Mouse (Mus musculus): ENCODE measurements around the gene Prn. TPM values are rescaled to one million over a fixed set of nuclear protein-coding genes. Genes with fewer than 3 reads are reported as not detected.

Prn gene
- polyA plus RNA-seq, 1 experiment: not detected

DNA sequence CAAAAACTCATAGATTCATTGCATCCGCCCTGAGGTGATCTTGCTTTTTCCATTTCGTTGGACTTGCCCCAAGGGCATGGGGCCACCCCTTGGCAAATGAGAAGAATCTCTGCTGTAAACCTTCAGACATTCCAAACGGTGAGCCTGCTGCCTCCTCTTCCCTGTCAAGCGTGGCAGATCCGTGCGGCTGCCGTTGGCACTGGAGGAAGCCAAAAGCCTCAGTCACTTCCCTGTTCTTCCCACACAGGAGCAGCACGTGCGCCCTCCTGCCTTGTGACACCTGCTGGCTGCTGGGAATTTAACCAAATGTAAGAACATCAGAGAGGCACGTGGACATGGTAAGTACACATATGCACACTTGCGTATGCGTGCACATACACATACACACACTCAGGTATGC, 86.0 kb downstream of the Prn start:
- no peak for DNase-seq (ENCODE audit: low spot score)

DNA sequence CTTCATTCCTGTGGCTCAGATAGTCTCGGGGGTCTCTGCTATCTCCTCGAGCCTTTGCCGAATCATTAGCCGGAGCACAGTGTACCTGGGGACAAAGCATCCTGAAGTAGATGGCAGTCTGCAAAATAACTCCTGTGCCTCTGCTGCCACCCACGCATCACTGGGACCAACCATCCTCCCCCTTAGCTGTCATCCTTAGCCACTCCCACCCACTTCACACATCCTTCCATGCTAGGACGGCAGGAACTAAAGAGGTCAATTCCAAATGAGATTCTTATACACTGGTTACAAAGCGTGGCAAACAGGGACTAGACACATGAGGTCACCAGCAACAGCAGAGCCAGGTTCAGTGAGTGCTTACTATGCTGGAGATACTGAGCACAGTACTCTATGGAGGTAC, 86.6 kb downstream of the Prn start:
- no peak for DNase-seq (ENCODE audit: low spot score)

DNA sequence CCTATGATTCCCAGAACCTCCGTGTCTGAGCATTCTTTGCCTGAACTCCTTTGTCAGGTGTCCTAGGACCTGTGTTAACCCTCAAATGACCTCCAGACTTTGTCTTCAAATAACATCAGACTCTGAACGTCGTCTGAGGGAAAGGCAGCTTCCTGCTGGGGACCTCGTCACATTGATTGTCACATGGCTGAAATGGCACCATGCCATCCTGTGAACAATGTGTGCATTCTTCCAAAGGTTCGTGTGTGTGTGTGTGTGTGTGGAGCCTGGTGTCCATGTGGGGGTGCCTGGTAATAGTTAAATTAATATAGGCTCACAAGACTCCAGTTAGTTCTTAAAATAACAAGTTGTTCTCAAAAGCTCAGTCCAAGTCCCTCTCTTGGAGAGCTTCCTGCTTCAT, 87.6 kb downstream of the Prn start:
- DNase-seq (ENCODE audit: low spot score): no peak

DNA sequence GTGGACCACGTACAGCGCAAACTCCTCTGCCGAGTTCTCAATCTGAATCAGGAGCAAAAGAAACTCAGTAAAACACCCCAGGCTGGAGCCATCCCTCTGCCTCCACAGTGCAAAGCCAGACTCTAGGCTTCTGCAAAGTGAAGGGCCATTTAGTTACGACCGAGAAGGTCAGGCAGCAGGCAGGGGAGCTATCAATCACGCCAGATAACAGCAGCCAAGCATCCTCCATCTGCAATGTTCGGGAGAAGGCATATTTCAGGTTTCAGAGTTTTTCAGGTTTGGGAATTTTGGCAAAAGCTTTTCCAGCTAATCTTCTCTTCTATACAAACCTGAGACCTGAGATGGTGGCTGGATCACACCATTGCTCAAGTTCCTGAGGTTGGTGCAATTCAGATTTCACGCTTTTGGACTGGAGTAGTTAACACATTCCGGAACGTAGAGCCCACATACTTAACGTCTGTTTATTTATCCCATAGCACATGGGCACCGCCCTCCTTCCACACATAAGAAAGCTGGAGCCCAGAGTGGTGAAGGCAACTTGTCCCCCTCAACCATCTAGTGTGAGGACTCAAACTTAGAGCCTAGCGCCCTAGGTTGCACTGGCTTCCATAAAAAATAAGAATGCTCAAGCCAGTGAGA, 92.1 kb downstream of the Prn start:
- no peak for DNase-seq (ENCODE audit: low spot score)

DNA sequence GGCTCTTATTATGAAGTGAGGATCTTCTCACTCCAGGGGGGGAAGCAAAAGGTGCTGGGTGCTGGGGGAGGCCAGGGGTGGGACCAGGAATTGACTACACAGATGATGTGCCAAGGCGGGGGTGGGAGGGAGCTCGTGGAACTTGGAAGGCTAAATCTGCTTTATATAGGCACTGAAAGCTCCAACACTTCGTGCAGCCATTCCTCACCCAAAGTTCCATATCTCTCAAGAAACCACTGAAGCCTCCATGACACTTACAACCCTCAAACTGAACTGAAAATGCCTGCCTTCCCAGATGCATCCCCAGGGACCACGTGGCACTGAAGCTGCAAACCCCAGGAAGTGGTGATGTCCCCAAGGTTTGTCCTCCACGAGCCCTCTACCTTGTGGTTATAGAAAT, 94.2 kb downstream of the Prn start:
- DNase-seq (ENCODE audit: low spot score): no peak

DNA sequence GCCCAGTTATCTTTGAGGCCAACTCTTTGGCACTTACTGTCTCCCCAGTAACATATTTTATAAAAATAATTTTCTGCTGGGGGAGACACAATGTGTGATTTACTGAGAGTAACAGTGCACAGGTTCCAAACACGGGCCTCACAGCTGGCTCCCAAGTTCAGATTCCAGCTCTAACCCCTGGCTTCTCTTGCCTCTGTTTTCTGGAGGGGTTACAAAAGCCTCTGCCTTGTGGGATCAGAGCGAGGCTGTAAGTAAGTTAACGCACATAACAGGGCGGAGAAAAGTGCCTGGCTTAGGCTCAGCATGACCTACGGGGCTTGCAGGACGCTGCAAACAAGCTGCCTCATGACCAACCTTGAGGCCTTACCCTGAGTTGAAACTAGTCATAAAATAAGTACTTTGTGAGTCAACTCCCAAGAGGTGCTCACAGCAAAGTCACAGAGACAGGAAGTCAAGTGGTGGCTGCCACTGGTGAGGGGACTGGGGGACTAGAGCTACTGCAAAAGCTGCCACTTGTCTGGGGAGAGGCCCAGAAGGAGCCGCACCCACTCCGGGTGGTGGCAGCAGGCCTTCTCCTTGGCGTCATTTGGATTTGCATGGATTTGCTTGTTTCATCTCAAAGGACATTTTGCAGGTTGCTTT, 94.9 kb downstream of the Prn start:
- DNase-seq (ENCODE audit: low spot score): no peak

DNA sequence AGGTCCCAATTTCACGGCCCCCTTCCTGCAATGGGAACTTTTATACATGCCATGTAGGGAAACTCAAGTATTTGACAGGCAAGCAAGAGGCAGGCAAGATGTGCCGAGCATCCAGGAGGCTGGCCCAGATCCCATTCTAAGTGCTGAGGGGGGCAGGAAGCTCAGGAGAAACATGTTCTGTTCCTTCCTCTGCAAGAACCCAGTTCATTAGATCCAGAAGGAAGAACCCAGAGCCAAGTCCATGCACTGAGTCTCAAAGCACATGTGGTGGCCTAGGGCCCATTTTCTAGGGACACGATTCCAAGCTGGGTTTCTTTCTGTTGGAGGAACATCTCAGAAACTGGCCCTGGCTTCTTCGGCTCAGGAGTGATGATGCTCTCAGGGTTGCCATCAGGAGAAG, 95.7 kb downstream of the Prn start:
- DNase-seq (ENCODE audit: low spot score): no peak

Other genes with a start within 250 kb of the Prn start
- gene Erv3, start 50.2 kb upstream of the Prn start, polyA plus RNA-seq (2012; rRNA removed): 0.33 and 0.37 TPM in 2 replicates
- 161 and 189 TPM in 2 replicates for gene Prnp, start within 50 bp of the Prn start, polyA plus RNA-seq (2012; rRNA removed)
- 0.90 and 1.2 TPM in 2 replicates for gene Prnd, start 40.9 kb downstream of the Prn start, polyA plus RNA-seq (2012; rRNA removed)
- gene Rassf2, start 120.3 kb downstream of the Prn start, polyA plus RNA-seq (2012; rRNA removed): 6.6 and 13.8 TPM in 2 replicates
- 36.2 and 36.3 TPM in 2 replicates for gene Slc23a2, start 235.2 kb downstream of the Prn start, polyA plus RNA-seq (2012; rRNA removed)